In the genomic region with DNA sequence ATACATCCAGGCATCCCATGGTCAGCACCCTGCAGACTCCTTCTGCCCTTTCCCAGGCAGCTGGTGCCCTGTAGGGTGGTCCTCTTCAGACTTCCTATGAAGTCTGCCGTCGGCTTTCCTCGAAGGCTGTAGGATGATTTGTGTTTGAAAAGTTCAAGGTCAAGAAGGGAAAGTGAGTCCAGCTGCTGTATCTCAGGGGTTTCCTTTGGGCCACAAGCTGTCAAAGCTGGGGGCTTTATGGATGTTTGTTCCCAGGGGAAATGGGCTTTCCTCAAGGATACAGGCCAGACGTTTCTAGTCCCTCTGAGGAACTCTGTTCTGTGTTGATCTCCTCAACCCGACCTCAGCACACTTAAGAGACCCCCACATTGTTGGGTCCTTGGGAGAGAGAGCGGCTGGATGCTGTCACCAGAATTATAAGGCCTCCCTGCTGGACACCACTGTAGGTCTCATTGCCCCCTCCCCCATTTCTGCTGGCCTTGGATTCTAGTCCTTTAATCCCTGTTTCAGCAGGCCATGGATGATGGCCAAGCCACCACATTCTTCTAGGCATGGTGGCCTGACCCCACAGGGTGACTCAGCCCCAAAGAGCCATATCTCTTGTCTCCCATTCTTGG, we compare ENCODE assay signal across 14 mouse cellular contexts. TPM values are rescaled to one million over a fixed set of nuclear protein-coding genes. Genes with fewer than 3 reads are reported as not detected.
A peak's percentile ranks its signal among the peaks of the same experiment; 100 is the strongest.
DNase-seq lines count a peak whose midpoint lies in the region; ATAC-seq and TF ChIP-seq lines count a peak whose summit lies in the region.
"Had no signal": no experiment of that assay in that cellular context is flagged by ENCODE, and none has a peak within 500 bp of the region (broad histone marks: within the 10 kb centered on the region; RNA-seq: fewer than 3 reads in every experiment).

No protein-coding gene starts in this region.

- DNase-seq in intestine, embryonic 14.5 days (ENCODE audit: low spot score), result peak; percentile 61
- DNase-seq in Patski (ENCODE audit: low read depth, low spot score), result peak; percentile 75
- peak; percentile 45 for DNase-seq in kidney, adult 18-20 months
- DNase-seq in kidney, postnatal 4 days, result peak; percentile 84 to 92
- DNase-seq in urinary bladder, postnatal 14 days (ENCODE audit: low spot score), result no peak
- DNase-seq in layer of hippocampus, adult 9-11 months, result no peak
- DNase-seq in liver, postnatal 0 days, result no peak
- DNase-seq: cerebellum, adult 18-20 months had no signal

- peaks cover 11% of the 10 kb centered on the region for H3K36me3 ChIP-seq in intestine, embryonic 14.5 days (ENCODE audit: control insufficient read depth, insufficient read depth, low read length)
- H3K36me3 ChIP-seq in intestine, postnatal 0 days (ENCODE audit: control insufficient read depth, insufficient read depth), result no peaks in the 10 kb centered on the region; the same call in 1 of the 2 replicates
- no peaks in the 10 kb centered on the region for H3K36me3 ChIP-seq in liver, postnatal 0 days (replicated peaks; ENCODE audit: insufficient read depth, low read length)
- H3K36me3 ChIP-seq: forebrain, embryonic 12.5 days had no signal

- POLR2A ChIA-PET in Patski (lab: Charles Lee), result interaction anchor here (0.9 kb wide), 1 partner anchor 17 kb away, joined by 3 read pairs; no protein-coding TSS in a partner anchor

- in situ Hi-C loops in Patski (cut with MboI; ENCODE audit: low pct_unique_long_range_greater_than_20kb), result no loop called here

- TF ChIP-seq EP300 in liver, postnatal 0 days (IDR thresholded peaks at IDR 0.05; ENCODE audit: low read depth), result no peak

- no peak for TF ChIP-seq CTCF in intestine, postnatal 0 days (IDR thresholded peaks at IDR 0.05; ENCODE audit: low read depth)
- no peak for TF ChIP-seq CTCF in Patski (IDR thresholded peaks at IDR 0.05)
- TF ChIP-seq CTCF in liver, postnatal 0 days (IDR thresholded peaks at IDR 0.05; ENCODE audit: low read depth), result no peak

- H3K9ac ChIP-seq in intestine, embryonic 14.5 days (ENCODE audit: low read length), result no peak overlapping the region
- H3K9ac ChIP-seq in intestine, postnatal 0 days (ENCODE audit: low read depth, low read length), result no peak overlapping the region
- no peak overlapping the region for H3K9ac ChIP-seq in liver, postnatal 0 days (replicated peaks)
- H3K9ac ChIP-seq: embryonic facial prominence, embryonic 13.5 days; forebrain, embryonic 12.5 days had no signal

- no peaks in the 10 kb centered on the region for H3K27me3 ChIP-seq in intestine, embryonic 14.5 days (replicated peaks; ENCODE audit: control insufficient read depth, insufficient read depth, low read length)
- no peaks in the 10 kb centered on the region for H3K27me3 ChIP-seq in intestine, postnatal 0 days (replicated peaks; ENCODE audit: control insufficient read depth, insufficient read depth, low read length)
- H3K27me3 ChIP-seq in Patski, result no peaks in the 10 kb centered on the region
- no peaks in the 10 kb centered on the region for H3K27me3 ChIP-seq in liver, postnatal 0 days (ENCODE audit: insufficient read depth, low read length)
- H3K27me3 ChIP-seq: embryonic facial prominence, embryonic 13.5 days; forebrain, embryonic 12.5 days had no signal

- H3K27ac ChIP-seq in intestine, embryonic 14.5 days (ENCODE audit: low read depth), result no peak overlapping the region
- H3K27ac ChIP-seq in intestine, postnatal 0 days (ENCODE audit: low read depth, low read length), result no peak overlapping the region
- H3K27ac ChIP-seq in liver, postnatal 0 days (ENCODE audit: low read depth), result no peak overlapping the region
- H3K27ac ChIP-seq: embryonic facial prominence, embryonic 13.5 days; forebrain, embryonic 12.5 days; heart, embryonic 10.5 days had no signal

- H3K4me2 ChIP-seq in intestine, embryonic 14.5 days (ENCODE audit: low read length), result no peak overlapping the region
- H3K4me2 ChIP-seq in intestine, postnatal 0 days (replicated peaks; ENCODE audit: low read depth), result no peak overlapping the region
- H3K4me2 ChIP-seq in liver, postnatal 0 days (ENCODE audit: low read depth, low read length), result no peak overlapping the region
- H3K4me2 ChIP-seq: embryonic facial prominence, embryonic 13.5 days; forebrain, embryonic 12.5 days had no signal

- peaks cover 16% of the 10 kb centered on the region for H3K4me1 ChIP-seq in intestine, embryonic 14.5 days (replicated peaks; ENCODE audit: control insufficient read depth, insufficient read depth, low read length)
- H3K4me1 ChIP-seq in intestine, postnatal 0 days (replicated peaks; ENCODE audit: control insufficient read depth, insufficient read depth, low read length), result no peaks in the 10 kb centered on the region
- peaks cover 11% of the 10 kb centered on the region for H3K4me1 ChIP-seq in liver, postnatal 0 days (ENCODE audit: insufficient read depth)

- CTCF ChIA-PET in Patski (lab: Charles Lee), result no interaction called here

- 21% methylated on average over 6 of the region's 6 CpGs for WGBS in intestine, embryonic 14.5 days
- WGBS in intestine, postnatal 0 days, result 50% methylated on average over 6 of the region's 6 CpGs
- 69% methylated on average over 6 of the region's 6 CpGs for WGBS in liver, postnatal 0 days (ENCODE audit: insufficient replicate concordance)

- peak; percentile 75; the same call in 1 of the 2 replicates for ATAC-seq in intestine, embryonic 14.5 days (replicated peaks; ENCODE audit: low FRiP score, low TSS enrichment, low read depth)
- ATAC-seq in intestine, postnatal 0 days, result no peak; the same call in 1 of the 2 replicates
- peak; percentile 71 for ATAC-seq in Patski
- ATAC-seq in liver, postnatal 0 days, result no peak
- ATAC-seq: hindbrain, embryonic 16.5 days had no signal

- no peak overlapping the region for H3K4me3 ChIP-seq in intestine, embryonic 14.5 days (ENCODE audit: low read depth, low read length)
- H3K4me3 ChIP-seq in intestine, postnatal 0 days (ENCODE audit: low read depth, low read length), result no peak overlapping the region
- H3K4me3 ChIP-seq in liver, postnatal 0 days (ENCODE audit: low read depth, low read length), result no peak overlapping the region
- H3K4me3 ChIP-seq: embryonic facial prominence, embryonic 13.5 days; forebrain, embryonic 12.5 days; heart, embryonic 10.5 days; myocyte had no signal

- H3K9me3 ChIP-seq in intestine, embryonic 14.5 days (ENCODE audit: control insufficient read depth, low read length), result no peaks in the 10 kb centered on the region
- H3K9me3 ChIP-seq in intestine, postnatal 0 days (ENCODE audit: control insufficient read depth), result no peaks in the 10 kb centered on the region
- no peaks in the 10 kb centered on the region for H3K9me3 ChIP-seq in liver, postnatal 0 days (ENCODE audit: low read length)
- H3K9me3 ChIP-seq: embryonic facial prominence, embryonic 13.5 days; forebrain, embryonic 12.5 days; heart, embryonic 10.5 days had no signal

RNA-seq across cellular contexts. Expression of a gene that starts 23.4 kb away (rescaled TPM):
- 9.5 and 12.6 TPM in 2 replicates for polyA plus RNA-seq in intestine, embryonic 14.5 days (2014; fragmentation: Nextera tagmentation; extraction: Ambion mirVana)
- polyA plus RNA-seq in intestine, postnatal 0 days (2015; fragmentation: Nextera tagmentation; extraction: Ambion mirVana), result 5.9 and 6.2 TPM in 2 replicates
- polyA plus RNA-seq in Patski (2021), result 27.9 TPM
- 3.8 and 4.8 TPM in 2 replicates for polyA plus RNA-seq in liver, postnatal 0 days (2015; fragmentation: Nextera tagmentation; extraction: Ambion mirVana)

Comparison
In these comparisons a context has a peak if more than half of its experiments do, and no peak if none do; other contexts are left out.
1. ATAC-seq: peak in intestine, embryonic 14.5 days (single experiment) and Patski (single experiment); none in intestine, postnatal 0 days (single experiment) and liver, postnatal 0 days (single experiment).
2. DNase-seq: peak in intestine, embryonic 14.5 days (single experiment), Patski (single experiment), kidney, adult 18-20 months (single experiment) and kidney, postnatal 4 days (2 of 2); none in urinary bladder, postnatal 14 days (single experiment), layer of hippocampus, adult 9-11 months (single experiment) and liver, postnatal 0 days (single experiment).